Mouse (Mus musculus) midbrain, embryonic 11.5 days (tissue): ENCODE measurements around the gene Psmb3. TPM values are rescaled to one million over a fixed set of nuclear protein-coding genes. Genes with fewer than 3 reads are reported as not detected.

Experiments used
- ATAC-seq: fragments of 200-750 bp; cut with Nextera tagmentation; 2 replicates; pipeline ENCODE4 v1.8.0; 2017; ENCODE audit warnings: moderate TSS enrichment, moderate library complexity; ENCODE audit not compliant: low FRiP score
- DNase-seq: peaks from one replicate; pipeline ENCODE4 v3.0.0; 2015; ENCODE audit warnings: low spot score; ENCODE audit errors: missing footprints
- H3K27ac ChIP-seq: fragments of 300-500 bp; sonication (generic); 2 replicates; pipeline ENCODE4 v1.5.1; 2014; ENCODE audit warnings: low read depth, low read length
- H3K27me3 ChIP-seq: fragments of 300-500 bp; sonication (generic); 2 replicates; pipeline ENCODE4 v1.6.1; 2014; ENCODE audit warnings: mild to moderate bottlenecking, low read length, moderate library complexity, mixed read lengths; ENCODE audit not compliant: control insufficient read depth, insufficient read depth
- H3K36me3 ChIP-seq: fragments of 300-500 bp; sonication (generic); 2 replicates; pipeline ENCODE4 v1.6.1; 2014; ENCODE audit warnings: mild to moderate bottlenecking, low read length, moderate library complexity, mixed read lengths; ENCODE audit not compliant: control insufficient read depth, insufficient read depth
- H3K4me1 ChIP-seq: fragments of 300-500 bp; sonication (generic); 2 replicates; pipeline ENCODE4 v1.6.1; 2014; ENCODE audit warnings: low read length; ENCODE audit not compliant: control insufficient read depth, insufficient read depth
- H3K4me2 ChIP-seq: fragments of 300-500 bp; sonication (generic); 2 replicates; pipeline ENCODE4 v1.6.1; 2014; ENCODE audit warnings: mild to moderate bottlenecking, moderate library complexity
- H3K4me3 ChIP-seq: fragments of 300-500 bp; sonication (generic); 2 replicates; pipeline ENCODE4 v1.5.1; 2014; ENCODE audit warnings: low read depth, low read length
- H3K9ac ChIP-seq: fragments of 300-500 bp; sonication (generic); 2 replicates; pipeline ENCODE4 v1.6.1; 2014; ENCODE audit warnings: low read length
- H3K9me3 ChIP-seq: fragments of 300-500 bp; sonication (generic); 2 replicates; pipeline ENCODE4 v1.6.1; 2016; ENCODE audit warnings: low read length; ENCODE audit not compliant: control insufficient read depth
- WGBS: fragments of 180-500 bp; shearing (Covaris S2); extraction: QIAGEN DNeasy Blood & Tissue Kit; methylation state at CpG from one replicate; pipeline ENCODE4 v1.1.7; 2014; 5-methylcytosine and 5-hydroxymethylcytosine counted together
- polyA plus RNA-seq: library from polyadenylated mRNA; unstranded; fragments of >200 nt; fragmentation: Nextera tagmentation; extraction: Ambion mirVana; gene quantifications from 2 replicates; pipeline ENCODE4 v1.2.1, GENCODE M21; 2014

Psmb3 gene
- polyA plus RNA-seq, 1 experiment from 2014 or later = 517 TPM

GRCm38 (mm10) chr11:97660734-97661647 lies 42.2 kb upstream of the Psmb3 start:
- no peaks in the 10 kb centered on the region for H3K9me3 ChIP-seq
- DNase-seq (peak; percentile 93), ATAC-seq (no peak)
- peaks cover 39% of the 10 kb centered on the region for H3K4me1 ChIP-seq
- H3K4me3 ChIP-seq = peak overlapping the region; percentile 63
- no peak overlapping the region; the same call in 1 of the 2 replicates for H3K27ac ChIP-seq
- H3K27me3 ChIP-seq = peaks cover 12% of the 10 kb centered on the region
- peak overlapping the region; percentile 70 for H3K4me2 ChIP-seq
- WGBS = 2% methylated on average over 27 of the region's 27 CpGs
- H3K36me3 ChIP-seq = peaks cover 5% of the 10 kb centered on the region; the same call in 1 of the 2 replicates
- peak overlapping the region; percentile 54 for H3K9ac ChIP-seq

- Histone ChIP-seq H3K27ac (peak overlapping the region; percentile 30; the same call in 1 of the 2 replicates), H3K4me2 (peak overlapping the region; percentile 70), H3K36me3 (peaks cover 5% of the 10 kb centered on the region; the same call in 1 of the 2 replicates), H3K4me3 (peak overlapping the region; percentile 22), H3K4me1 (peaks cover 39% of the 10 kb centered on the region), H3K9me3 (no peaks in the 10 kb centered on the region), H3K27me3 (peaks cover 12% of the 10 kb centered on the region), H3K9ac (peak overlapping the region; percentile 27; the same call in 1 of the 2 replicates)
- DNase-seq (peak; percentile 93), ATAC-seq (no peak)
- WGBS = under 1% methylated on average over 20 of the region's 20 CpGs
Measured at GRCm38 (mm10) chr11:97661648-97662133, 41.5 kb upstream of the Psmb3 start.

- ATAC-seq = no peak
- H3K9me3 ChIP-seq = no peaks in the 10 kb centered on the region
- peak overlapping the region; percentile 93 for H3K9ac ChIP-seq
- peak overlapping the region; percentile 87; the same call in 1 of the 2 replicates for H3K27ac ChIP-seq
- peak; percentile 92 for DNase-seq
- H3K27me3 ChIP-seq = peaks cover 12% of the 10 kb centered on the region
- H3K36me3 ChIP-seq = peaks cover 10% of the 10 kb centered on the region
- under 1% methylated on average over 21 of the region's 21 CpGs for WGBS
- peak overlapping the region; percentile 70 for H3K4me2 ChIP-seq
- peaks cover 39% of the 10 kb centered on the region for H3K4me1 ChIP-seq
- peak overlapping the region; percentile 97 for H3K4me3 ChIP-seq
Measured at GRCm38 (mm10) chr11:97662207-97662892, 40.8 kb upstream of the Psmb3 start.

DNA sequence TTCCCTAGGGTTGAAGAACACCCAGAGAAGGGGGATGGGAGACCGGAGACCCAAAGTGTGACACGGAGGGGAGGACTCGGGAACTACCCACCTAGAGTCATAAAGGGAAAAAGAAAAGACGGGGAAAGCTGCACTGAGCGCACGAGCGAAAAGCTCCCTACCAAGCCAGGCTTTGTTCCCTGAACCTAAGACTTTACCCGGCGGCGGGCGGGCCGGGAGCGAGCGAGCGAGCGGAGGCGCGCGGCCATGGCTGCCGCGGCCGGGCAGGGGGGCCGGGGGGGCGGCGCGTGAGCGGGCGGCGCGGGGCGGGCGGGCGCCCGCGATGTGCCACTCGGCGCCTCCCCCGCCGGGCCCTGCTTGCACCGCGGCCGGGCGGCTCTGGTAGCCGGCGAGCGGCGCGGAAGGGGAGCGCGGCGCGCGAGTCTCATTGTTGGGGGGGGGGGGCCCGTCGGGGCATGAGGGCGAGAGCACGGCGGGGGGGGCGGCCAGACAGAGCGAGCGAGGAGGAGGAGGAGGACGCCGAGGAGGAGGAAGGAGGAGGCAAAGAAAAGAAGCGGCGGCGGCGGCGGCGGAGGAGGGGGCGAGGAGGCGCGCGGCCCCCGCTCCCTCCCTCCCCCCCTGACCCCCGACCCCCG lies 40.2 kb upstream of the Psmb3 start, which contains the start of gene Mllt6:
Gene Mllt6, plus strand, starts transcription at position 522 of the 635 bp plus-strand sequence.
- ATAC-seq = peak; percentile 60
- Histone ChIP-seq H3K4me2 (peak within 1 kb of the TSS; percentile 70), H3K27me3 (peaks cover 12% of the 10 kb centered on the region), H3K4me3 (peak within 1 kb of the TSS; percentile 97), H3K36me3 (peaks cover 13% of the 10 kb centered on the region), H3K27ac (peak within 1 kb of the TSS; percentile 87), H3K9me3 (no peaks in the 10 kb centered on the region), H3K9ac (peak within 1 kb of the TSS; percentile 93), H3K4me1 (peaks cover 39% of the 10 kb centered on the region)
- peak; percentile 98 for DNase-seq
- WGBS = 0% methylated on average over 18 of the region's 76 CpGs

DNA sequence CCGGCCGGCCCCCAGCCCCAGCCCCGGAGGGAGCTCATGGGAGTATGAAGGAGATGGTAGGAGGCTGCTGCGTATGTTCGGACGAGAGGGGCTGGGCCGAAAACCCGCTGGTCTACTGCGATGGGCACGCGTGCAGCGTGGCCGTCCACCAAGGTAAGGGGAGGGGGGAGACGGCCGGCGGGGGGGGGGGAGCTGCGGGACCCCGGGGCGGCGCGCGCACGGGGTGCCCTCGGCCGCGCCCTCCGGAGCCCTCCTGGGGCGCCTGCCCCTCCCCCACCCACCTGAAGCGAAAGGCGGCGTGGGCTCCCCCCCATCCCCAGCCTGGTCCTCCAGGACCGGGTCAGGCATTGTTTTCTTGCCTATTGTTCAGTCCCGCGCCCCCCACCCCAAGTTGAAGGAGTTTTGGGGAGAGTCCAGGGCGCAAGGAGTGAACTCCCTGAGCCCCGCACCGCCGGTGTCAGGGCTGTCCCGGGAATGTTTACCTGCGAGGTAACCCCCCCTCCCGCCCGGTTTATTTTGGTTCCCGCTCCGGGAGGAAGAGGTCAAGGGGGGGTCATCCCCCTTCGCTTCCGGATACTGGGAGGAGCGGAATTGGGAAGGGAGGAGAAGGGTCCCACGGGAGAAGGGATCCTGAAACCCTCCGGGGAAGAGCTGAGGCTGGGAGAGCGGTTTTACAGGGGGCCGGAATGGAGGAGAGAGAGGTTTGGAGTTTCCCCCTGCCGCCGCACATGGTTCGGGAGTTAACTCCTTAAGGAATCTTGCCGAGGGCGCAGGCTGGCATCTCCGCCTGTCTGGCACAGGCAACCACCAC lies 39.5 kb upstream of the Psmb3 start:
- Histone ChIP-seq H3K4me3 (peak overlapping the region; percentile 97), H3K27me3 (peaks cover 11% of the 10 kb centered on the region), H3K36me3 (peaks cover 13% of the 10 kb centered on the region), H3K9me3 (no peaks in the 10 kb centered on the region), H3K9ac (peak overlapping the region; percentile 93), H3K4me2 (peak overlapping the region; percentile 70), H3K4me1 (peaks cover 39% of the 10 kb centered on the region), H3K27ac (peak overlapping the region; percentile 87)
- ATAC-seq = peak; percentile 36
- peak; percentile 93 for DNase-seq
- under 1% methylated on average over 36 of the region's 57 CpGs for WGBS

GRCm38 (mm10) chr11:97664339-97664665 lies 38.9 kb upstream of the Psmb3 start:
- Histone ChIP-seq H3K9me3 (no peaks in the 10 kb centered on the region), H3K4me3 (peak overlapping the region; percentile 97), H3K27ac (peak overlapping the region; percentile 87; the same call in 1 of the 2 replicates), H3K4me1 (peaks cover 38% of the 10 kb centered on the region), H3K9ac (peak overlapping the region; percentile 93), H3K36me3 (peaks cover 13% of the 10 kb centered on the region), H3K4me2 (peak overlapping the region; percentile 70), H3K27me3 (peaks cover 7% of the 10 kb centered on the region)
- ATAC-seq (no peak), DNase-seq (no peak)
- WGBS = 2% methylated on average over 6 of the region's 8 CpGs

DNA sequence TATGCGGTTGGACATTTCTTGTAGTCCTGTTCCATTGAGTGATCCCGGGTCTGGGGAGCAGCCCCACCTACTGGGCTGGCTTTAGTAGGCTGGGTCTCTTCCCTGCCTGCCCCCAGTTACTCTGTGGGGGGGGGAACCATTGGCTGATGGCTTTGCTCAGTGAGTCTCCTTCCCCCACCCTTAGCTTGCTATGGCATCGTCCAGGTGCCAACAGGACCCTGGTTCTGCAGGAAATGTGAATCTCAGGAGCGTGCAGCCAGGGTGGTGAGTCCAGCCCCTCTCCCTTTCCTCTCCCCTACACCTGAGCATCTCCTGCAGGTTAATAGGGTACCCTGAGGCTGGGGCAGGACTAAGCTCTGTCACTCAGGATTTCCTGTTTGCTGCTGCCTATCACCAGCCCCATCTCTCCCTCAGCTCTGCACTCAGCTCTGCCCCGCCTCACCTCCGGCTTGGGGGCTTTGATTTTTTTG lies 38.4 kb upstream of the Psmb3 start:
- peak overlapping the region; percentile 97 for H3K4me3 ChIP-seq
- H3K4me2 ChIP-seq = peak overlapping the region; percentile 70
- WGBS = 30% methylated on average over 6 of the region's 6 CpGs
- H3K27me3 ChIP-seq = peaks cover 7% of the 10 kb centered on the region
- peaks cover 13% of the 10 kb centered on the region for H3K36me3 ChIP-seq
- peak overlapping the region; percentile 42 for H3K9ac ChIP-seq
- no peak for ATAC-seq
- no peaks in the 10 kb centered on the region for H3K9me3 ChIP-seq
- H3K4me1 ChIP-seq = peaks cover 36% of the 10 kb centered on the region
- H3K27ac ChIP-seq = no peak overlapping the region
- no peak for DNase-seq

DNA sequence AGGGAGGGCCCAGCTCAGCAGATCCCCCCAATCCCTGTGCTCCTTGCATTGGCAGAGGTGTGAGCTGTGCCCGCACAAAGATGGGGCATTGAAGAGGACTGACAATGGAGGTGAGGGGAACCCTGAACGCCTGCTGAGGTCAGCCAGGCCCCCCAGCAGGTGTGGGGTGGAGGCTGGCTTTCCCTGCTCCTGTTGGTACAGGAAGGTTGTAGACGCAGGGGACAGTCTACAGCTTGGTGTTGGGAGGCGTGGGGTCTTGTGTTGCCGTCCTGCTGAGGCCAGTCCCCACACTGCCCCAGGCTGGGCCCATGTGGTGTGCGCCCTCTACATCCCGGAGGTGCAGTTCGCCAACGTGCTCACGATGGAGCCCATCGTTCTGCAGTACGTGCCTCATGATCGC lies 37.8 kb upstream of the Psmb3 start:
- no peak overlapping the region for H3K27ac ChIP-seq
- ATAC-seq (no peak), DNase-seq (no peak)
- H3K4me2 ChIP-seq = peak overlapping the region; percentile 70; the same call in 1 of the 2 replicates
- no peak overlapping the region for H3K9ac ChIP-seq
- peak overlapping the region; percentile 97; the same call in 1 of the 2 replicates for H3K4me3 ChIP-seq
- H3K4me1 ChIP-seq = peaks cover 38% of the 10 kb centered on the region
- peaks cover 17% of the 10 kb centered on the region for H3K36me3 ChIP-seq
- whole genome bisulfite sequencing = 88% methylated on average over 13 of the region's 13 CpGs
- peaks cover 7% of the 10 kb centered on the region for H3K27me3 ChIP-seq
- H3K9me3 ChIP-seq = no peaks in the 10 kb centered on the region
